Mouse (Mus musculus): Measurements from ENCODE around the gene Mipol1.

DNA sequence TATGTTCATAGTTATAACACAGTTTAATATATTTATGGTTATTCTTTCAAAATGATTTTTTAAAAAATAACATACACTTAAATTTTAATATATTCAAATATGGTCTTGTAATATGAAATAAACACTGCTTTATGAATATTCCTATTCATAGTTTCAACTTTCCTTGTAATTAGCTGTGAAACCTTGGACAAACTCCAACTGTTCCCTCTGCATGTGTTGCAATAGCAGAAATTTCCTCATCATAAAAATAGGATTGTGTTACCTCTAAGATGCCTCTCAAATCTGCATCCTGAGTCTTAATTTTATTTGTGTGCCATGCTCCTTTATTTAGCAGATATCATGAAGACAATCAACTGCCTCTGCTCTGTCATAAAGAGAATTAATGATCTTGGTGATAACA, 179.7 kb downstream of the Mipol1 start:
- no peak for TF ChIP-seq GATA1 (IDR thresholded peaks at IDR 0.05; ENCODE audit: low read length)
- TF ChIP-seq TAL1 (IDR thresholded peaks at IDR 0.05; ENCODE audit: low read length) = no peak
